Mouse (Mus musculus): ENCODE measurements around the gene Ttc8.

GRCm38 (mm10) chr12:99026291-99026690, 105.9 kb downstream of the Ttc8 start:
- TF ChIP-seq POLR2A (IDR thresholded peaks at IDR 0.05; ENCODE audit: low read depth, low read length) (no peak), CTCF (IDR thresholded peaks at IDR 0.05; ENCODE audit: extremely low read depth, insufficient read depth, insufficient read length, insufficient replicate concordance) (no peak)

Data from spleen, adult 2 months (tissue).